In the genomic region with DNA sequence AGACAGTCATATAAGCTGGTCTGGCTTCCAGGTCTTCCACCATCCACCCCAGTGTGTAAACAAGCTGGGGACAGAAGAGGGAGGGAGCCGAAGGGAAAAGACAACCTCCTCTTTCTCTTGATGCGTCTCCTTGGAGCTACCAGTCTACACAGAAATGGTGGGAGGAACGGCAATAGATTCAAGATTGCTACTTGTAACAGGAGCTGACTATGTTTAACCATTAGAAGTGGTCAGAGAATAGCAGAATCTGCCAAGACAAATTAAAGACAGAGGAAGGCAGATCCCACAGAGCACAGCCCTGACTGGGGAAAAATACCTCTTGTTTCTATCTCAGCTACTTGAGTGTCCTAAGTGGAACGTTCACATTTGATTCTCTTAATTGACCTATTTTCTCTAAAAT, we compare ENCODE assay signal across 13 mouse cellular contexts.
"Had no signal": no experiment of that assay in that cellular context is flagged by ENCODE, and none has a peak within 500 bp of the region (broad histone marks: within the 10 kb centered on the region; RNA-seq: fewer than 3 reads in every experiment).

No protein-coding gene starts in this region.

- H3K9ac ChIP-seq: kidney, embryonic 15.5 days; limb, embryonic 12.5 days; liver, embryonic 14.5 days; lung, embryonic 15.5 days had no signal

- H3K4me3 ChIP-seq: kidney, embryonic 15.5 days; limb, embryonic 12.5 days; lung, embryonic 15.5 days; megakaryocyte, embryonic 14.5 days had no signal

- DNase-seq: layer of hippocampus, adult 9-11 months; layer of hippocampus, postnatal 36 days; lung, postnatal 14 days; right cerebral cortex, adult 18-20 months; right cerebral cortex, postnatal 25 days; thymus, postnatal 36 days had no signal

- H3K9me3 ChIP-seq: kidney, embryonic 15.5 days; limb, embryonic 12.5 days; lung, embryonic 15.5 days had no signal

- H3K4me2 ChIP-seq: kidney, embryonic 15.5 days; limb, embryonic 12.5 days; lung, embryonic 15.5 days; midbrain, embryonic 11.5 days had no signal

- H3K27me3 ChIP-seq: kidney, embryonic 15.5 days; lung, embryonic 15.5 days had no signal

- H3K36me3 ChIP-seq: kidney, embryonic 15.5 days; limb, embryonic 12.5 days; lung, embryonic 15.5 days had no signal

- H3K27ac ChIP-seq: limb, embryonic 12.5 days; liver, embryonic 14.5 days; lung, embryonic 15.5 days; macrophage had no signal
